Mouse (Mus musculus) urinary bladder, postnatal 4 days (tissue): ENCODE measurements around the gene Acot7.

ENCODE experiments used
- DNase-seq, 2 experiments: peaks; one replicate each; pipeline ENCODE4 v3.0.0; 2021 to 2022; ENCODE audit warnings: low spot score in 2 of 2

Gene Acot7

DNA sequence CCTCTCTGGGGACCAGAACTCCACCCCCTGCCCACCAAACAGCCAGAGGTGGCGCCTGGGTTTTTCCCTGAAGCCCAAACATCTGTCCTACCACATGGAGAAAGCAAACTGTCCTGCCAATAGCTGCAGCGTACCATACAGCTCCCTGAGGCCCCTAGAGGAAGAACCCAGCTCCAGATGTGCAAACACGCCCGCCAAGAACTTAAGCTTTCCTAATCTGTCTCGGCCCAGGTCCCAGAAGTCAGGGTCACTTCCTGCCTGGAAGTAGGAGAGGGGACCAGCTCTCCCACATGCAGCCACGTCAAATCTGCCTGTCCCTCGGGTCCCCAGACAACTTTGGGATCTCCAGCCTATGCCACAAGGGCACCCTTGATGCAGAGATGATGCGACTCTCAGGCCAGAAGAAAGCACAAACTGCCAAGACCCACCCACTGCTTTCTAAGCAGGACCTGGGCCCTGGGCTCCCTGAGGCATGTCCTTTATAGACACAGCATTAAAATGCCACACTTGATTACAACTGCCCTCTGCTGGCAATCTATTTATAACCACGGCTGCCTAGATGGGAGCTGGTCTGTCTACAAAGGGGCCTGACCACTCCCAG lies 94.6 kb downstream of the Acot7 start:
- peak in 1 of 2 experiments; percentile 77 for DNase-seq

DNA sequence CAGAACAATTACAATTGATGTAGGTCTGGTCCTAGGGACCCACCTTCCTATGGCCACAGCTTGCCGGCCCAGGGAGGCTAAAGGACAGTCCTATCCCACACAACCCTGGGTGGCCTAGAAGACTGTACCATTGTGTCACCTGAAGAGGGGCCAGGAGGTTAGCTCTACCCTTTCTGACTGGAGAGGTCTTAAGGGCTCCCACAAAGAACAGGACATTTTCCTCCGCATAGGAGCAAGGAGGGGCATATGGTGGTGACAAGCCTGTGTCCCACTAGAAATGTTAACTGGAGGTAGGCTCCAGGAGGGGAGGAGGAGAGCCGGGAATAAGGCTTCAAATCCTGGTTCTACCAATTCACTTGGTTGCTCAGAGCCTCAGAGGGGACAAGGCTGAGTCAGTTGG lies 95.3 kb downstream of the Acot7 start:
- DNase-seq, result no peak

DNA sequence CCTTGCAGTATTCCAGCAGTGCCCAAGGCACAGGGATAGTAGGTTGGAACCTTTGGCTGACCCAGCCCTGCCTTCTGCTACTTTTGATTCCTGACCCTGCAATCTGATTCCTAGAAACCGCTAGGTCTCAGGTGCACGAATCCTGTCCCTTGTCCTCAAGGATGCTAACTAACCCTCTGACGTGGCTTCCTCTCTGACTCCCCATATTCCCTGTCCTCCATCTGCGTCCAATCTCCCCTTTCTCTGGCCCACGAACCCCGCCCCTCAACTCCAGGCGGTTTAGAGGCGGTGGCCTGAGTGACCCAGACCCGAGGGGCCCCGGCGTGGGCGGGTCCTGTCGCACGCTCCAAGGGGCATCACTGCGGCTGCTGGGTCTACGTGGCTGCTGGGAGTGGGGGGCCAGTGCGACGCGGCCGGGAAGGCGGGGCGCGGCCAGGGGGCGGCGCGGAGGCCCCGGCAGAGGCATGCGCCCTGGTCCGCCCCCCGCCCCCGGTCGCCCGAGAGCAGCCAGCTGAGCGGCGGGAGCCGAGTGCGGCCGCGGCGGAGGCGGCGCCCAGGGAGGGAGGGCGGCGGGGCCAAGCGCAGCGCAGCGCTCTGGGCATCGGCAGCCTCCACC lies 95.8 kb downstream of the Acot7 start, which contains the start of gene Gpr153:
TSS of gene Gpr153 (plus strand) at position 612 of the 616 bp plus-strand sequence.
- peak in 1 of 2 experiments; percentile 71 for DNase-seq

DNA sequence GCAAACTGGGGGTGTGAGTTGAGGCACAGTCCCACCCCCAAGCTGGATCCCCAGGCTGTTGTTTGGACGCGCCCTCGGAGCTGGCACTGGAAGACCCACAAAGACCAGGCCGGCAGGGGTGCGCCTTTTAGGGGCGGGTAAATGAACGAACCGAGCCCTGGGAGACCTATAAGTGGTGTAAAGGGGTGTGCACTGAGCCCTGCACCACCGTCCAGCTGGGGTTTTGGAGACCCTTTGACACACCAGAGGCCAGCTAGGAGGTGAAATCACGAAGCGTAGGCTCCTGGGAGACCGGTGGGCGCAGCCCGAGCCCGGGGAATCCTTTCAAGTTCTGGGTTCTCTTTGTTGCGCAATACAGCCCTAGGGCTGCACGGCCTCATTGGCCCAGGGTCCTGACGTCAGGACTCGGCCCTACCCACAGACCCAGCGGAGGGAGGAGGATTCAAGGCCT lies 96.8 kb downstream of the Acot7 start:
- no peak for DNase-seq

DNA sequence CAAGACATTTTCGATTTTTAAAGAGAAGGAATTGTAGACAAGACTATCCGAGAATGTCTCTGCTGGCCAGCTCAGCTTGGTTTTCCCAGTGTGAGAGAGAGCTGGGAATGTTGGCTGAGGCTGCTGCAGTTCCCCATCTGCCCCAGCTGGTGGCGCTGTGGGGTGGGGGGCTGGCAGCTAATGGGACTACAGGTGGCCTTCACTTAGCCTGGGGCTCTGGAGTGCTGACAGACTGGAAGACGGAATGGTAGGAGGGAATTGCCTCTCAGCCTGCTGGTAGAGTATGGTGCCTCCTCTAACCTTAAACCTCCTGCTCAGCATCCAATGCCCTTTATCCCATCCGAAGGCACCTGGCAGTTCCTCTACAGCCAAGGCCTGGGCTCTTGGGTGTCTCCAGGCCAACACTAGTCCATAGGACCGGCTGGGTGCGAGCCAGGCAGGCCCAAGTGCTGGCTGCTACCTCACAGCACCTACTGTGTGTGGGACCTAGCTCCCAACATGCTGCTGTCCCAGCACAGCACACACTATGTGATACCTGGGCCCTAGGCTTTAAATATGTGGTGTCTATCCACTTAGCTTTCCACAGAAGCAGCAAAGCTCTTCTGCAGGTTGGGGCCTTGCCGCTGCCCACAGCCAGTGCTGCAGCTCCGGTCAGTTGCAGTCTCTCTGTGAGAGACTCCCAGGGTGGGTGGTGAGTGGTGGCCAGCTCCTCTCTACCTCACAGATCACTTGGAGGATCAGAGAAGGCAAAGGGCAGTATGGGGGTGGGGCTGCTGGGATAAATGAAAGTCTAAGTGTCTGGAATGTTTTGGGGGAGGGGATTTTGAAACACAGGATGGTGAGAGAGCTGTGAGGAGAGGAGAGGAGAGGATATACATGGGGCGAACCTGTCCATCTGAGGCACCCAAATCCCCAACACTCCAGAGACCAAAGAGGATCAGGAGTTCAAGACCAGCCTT lies 98.7 kb downstream of the Acot7 start:
- no peak for DNase-seq

DNA sequence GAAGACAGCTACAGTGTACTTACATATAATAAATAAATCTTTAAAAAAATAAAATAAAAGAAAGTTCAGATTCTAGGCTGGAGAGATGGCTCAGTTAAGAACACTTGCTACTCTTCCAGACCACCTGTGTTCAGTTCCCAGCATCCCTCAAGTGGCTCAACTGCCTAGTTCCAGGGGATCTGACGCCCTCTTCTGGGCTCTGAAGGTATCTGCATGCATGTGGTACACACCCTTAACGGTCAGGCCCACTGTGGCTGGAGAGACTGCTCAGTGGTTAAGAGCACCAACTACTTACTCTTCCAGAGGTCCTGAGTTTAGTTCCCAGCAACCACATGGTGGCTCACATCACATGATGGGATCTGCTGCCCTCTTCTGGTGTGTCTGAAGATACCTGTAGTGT lies 100.0 kb downstream of the Acot7 start:
- no peak for DNase-seq

DNA sequence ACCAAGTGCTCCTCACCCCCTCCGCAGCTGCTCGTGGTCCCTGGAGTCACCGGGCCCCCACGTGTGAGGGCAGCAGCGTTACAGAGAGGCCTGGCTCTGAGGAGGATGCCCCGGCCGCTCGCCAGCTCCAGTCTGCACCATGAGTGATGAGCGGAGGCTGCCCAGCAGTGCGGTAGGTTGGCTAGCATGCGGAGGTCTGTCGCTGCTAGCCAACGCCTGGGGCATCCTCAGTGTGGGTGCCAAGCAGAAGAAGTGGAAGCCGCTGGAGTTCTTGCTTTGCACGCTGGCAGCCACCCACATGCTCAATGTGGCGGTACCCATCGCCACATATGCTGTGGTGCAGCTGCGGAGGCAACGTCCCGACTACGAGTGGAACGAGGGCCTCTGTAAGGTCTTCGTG lies 101.1 kb downstream of the Acot7 start:
- DNase-seq, result no peak

DNA sequence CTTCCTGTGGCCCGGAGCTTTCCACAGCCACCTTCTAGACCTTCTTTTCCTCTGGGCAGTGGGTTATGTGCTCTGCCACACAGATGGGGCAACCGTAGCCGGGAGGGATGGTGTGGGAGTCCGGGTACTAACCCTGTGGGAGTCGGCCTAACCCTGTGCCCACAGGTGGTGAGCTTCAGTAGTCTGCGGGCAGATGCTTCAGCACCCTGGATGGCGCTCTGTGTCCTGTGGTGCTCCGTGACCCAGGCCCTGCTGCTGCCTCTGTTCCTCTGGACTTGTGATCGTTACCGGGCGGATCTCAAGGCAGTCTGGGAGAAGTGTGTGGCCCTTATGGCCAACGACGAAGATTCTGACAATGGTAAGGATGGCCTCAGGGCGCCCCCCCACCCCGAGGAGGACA lies 103.7 kb downstream of the Acot7 start:
- no peak for DNase-seq

DNA sequence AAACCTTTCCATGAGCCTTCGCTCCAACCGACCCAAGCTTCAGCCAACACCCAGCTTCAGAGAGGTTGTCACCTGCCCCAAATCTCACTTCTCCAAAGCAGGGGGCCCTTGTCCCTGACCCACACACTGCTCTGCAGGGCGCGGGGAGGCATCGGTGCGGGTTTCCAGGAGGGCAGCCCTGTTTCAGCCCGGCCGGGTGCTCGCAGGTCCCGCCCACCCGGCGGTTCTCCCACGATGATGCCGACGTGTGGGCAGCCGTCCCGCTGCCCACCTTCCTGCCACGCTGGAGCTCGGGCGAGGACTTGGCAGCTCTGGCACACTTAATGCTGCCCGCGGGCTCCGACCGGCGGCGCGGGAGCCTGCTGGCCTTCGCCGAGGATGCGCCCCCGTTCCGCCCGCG lies 104.8 kb downstream of the Acot7 start:
- no peak for DNase-seq

DNA sequence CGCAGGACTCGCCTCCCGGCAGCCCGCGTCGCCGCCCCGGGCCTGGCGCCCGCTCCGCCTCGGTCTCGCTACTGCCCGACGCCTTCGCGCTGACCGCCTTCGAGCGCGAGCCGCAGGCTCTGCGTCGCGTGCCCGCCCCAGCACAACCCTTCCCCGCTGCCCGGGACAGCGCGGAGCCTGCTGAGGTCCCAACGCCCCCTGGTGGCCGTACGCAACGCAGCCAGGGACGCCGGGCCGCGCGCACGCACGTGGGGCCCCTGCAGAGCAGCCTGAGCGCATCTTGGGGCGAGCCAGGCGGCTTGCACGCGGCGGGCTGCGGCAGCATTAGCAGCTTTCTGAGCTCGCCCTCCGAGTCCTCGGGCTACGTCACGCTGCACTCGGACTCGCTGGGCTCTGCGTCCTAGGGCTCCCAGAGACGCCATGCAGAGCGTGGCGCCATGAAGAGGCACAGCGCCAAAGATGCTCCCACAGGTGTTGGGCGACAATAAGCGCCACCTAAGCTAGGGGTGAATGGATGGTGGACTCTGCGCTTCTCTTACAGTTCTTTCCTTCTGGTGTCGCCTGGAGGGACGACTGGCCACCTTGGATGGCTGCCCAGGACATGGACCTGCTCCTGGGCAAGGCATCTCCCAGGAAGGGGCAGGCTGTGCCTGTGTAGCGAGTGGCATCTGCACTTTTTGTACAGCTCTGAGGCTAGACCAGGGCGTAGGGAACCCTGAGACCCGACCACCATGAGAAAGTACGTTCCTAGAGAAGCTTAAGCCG lies 105.4 kb downstream of the Acot7 start:
- DNase-seq, result peak; percentile 81 to 89

DNA sequence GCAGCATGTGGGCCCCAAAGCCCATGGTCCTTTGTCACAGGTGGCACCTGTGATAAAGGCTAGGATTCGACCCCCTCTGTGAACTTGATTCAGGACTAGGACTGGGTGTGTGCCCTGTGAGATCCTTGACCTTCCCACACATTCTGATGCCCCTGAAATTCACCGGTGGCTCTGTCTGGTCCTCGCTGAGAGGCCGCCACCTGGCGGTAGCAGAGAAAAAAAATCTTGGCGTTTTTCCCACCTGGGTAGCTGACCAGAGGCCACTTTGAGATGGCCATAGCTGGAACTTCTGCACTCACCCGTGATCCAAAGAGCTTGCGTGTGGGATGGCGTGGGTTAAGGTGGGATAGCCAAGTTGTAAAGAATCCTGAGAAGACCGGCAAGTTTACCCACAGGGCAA lies 107.6 kb downstream of the Acot7 start:
- peak in 1 of 2 experiments; percentile 49 for DNase-seq

DNA sequence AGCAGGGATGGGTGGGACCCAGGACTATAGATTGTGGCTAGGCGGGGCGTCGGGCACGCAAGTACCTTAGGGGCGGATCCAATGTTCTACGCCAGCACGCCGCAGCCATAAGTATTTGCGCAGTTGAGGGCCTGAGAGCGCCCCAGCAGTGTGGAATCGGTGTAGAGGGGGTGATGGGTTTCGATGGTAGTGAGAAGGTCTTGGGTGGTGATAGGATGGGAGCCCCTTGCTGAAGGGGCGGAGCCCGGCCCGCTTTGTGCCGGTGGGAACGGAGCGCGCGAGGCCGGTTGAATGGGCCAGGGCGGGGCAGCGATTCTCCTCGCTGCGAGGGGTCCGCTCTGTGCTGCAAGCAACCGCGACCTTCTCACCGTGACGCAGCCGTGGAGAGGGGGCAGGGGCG lies 108.2 kb downstream of the Acot7 start:
- DNase-seq, result no peak

DNA sequence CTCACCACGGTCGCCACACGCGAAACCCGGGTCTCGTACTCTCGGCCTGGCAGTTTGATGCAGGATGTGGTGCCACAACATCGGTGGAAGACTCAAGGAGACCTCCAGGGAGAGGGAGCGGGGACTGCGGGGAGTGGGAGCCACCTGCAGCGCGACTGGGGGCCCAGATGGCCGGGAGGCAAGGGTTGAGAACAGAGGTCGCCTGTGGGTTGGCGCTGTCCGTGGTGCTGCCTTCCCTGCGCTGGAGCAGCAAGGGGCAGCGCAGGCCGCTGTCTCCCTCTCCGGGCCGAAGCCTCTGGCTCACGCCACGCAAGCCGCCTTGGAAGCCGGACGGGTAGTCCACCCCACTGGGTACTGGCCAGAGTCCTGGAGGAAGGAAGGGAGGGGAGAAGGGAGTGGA lies 109.0 kb downstream of the Acot7 start:
- DNase-seq, result peak; percentile 62 to 73

DNA sequence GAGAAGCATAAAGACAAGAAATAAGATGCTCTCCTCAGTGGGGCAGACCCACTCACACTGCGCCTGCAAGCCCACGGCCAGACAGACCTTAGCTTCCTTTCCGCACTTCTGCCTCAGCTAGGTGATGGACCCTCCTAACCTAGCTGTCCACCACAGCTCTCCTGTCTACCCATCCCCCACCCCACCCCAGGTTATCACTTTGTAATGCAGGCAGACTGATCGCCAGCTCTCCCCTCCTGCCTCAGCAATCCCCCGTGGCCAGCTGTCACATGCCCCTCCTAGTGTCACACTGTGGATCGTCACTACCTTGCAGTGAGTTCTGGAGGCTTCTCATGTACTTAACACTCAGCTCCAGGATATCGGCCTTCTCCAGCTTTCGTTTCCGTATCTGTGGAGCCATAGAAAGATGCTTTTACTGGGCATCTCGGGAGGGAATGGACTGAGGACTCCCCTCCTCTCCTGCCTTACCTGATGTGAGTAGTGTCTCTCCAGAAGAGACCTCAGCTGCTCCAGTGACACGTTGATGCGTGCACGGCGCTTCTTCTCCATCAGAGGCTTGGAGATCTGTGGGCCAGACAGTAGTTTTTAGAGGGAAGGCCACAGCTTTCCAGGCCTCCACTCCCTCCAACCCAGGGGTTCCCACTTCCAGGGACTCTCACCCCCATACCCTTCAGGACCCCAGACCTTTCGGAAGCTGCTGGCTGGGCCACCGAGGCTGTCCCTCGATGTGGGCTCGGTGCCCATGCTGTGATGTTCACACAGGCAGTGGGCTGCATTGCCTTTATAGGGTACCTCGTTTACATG lies 109.6 kb downstream of the Acot7 start:
- DNase-seq, result no peak

DNA sequence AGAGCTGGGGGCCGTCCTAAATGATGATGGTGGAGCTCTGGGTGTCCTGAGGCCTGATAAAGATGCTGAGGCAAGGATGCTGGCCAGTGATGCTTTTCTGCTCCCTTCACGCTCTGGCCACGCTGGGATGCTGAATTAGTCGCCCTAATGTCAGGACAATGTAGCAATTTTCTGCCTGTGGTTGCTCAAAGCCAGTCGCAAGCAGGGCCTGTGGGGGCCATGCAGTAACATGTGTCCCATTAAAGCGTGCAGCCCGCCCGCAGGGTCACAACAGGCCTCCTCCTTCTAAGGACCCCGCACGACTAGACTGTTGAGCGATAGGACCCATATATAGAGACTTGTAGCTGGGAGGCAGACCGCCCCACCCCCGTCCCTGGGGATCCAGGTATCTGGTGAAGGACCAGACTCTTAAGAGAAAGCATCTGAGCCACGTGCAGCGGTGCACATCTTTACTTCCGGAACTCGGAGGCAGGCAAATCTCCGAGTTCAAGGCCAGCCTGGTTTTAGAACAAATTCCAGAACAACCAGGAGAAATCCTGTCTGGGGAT lies 110.5 kb downstream of the Acot7 start:
- DNase-seq, result no peak

DNA sequence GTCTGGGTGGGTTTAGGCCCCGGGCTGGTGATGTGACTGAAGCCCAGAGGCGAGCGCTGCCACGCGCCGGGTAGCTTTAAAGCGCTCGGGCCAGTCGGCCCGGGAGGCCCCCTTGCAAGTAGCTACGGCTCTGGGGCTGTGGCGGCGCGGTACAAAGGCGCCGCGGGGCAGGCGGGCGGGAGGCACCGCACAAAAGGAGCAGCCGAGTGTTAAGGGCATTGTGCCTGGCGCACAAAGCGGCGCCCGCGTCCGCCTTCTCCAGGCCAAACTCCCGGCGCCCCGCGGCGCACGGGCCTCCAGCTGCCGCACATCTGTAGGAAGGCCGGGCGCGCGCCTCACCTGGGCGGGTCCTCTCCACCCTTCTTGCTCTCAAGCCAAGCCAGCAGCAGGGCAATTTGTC lies 112.5 kb downstream of the Acot7 start:
- no peak for DNase-seq

DNA sequence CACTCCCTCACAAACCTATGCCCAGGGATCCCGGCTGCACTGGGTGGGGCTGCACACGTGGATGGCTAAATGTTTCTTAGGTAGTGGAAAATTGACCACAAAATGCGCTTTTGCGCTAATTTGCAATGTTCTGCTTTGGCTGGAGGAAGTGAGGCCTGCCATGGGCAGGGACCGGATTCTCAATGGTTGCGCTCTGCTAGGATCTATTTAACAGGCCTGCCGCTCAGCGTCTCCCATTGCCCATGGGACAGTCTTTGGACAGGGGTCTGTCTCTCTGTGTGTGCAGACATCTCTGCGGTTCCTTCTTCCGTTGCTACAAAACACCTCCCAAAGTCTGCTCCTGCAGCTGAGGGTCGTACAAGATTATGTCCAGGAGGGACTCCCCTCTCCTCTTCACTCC lies 113.1 kb downstream of the Acot7 start:
- no peak for DNase-seq

DNA sequence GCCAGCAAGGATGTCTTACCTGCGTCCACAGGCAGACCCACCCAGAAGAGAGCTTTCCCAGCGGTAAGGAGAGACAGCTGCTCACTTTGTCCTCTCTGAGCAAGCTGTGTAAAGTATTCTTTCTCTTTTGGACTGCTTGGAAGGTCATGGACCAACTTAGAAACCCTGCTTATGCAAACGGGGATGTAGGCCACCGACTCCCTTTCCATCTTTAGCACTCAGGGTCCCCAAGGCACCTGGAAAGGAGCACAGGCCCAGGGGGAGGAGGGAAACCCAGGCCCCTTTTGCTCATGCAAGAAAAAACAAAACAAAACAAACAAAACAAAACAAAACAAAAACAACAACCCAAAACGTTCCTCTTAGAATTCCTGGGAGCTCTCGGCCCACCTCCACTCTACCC lies 113.6 kb downstream of the Acot7 start, which contains the start of gene Hes3:
TSS of gene Hes3 (minus strand) at position 101 of the 400 bp plus-strand sequence.
- DNase-seq, result no peak

DNA sequence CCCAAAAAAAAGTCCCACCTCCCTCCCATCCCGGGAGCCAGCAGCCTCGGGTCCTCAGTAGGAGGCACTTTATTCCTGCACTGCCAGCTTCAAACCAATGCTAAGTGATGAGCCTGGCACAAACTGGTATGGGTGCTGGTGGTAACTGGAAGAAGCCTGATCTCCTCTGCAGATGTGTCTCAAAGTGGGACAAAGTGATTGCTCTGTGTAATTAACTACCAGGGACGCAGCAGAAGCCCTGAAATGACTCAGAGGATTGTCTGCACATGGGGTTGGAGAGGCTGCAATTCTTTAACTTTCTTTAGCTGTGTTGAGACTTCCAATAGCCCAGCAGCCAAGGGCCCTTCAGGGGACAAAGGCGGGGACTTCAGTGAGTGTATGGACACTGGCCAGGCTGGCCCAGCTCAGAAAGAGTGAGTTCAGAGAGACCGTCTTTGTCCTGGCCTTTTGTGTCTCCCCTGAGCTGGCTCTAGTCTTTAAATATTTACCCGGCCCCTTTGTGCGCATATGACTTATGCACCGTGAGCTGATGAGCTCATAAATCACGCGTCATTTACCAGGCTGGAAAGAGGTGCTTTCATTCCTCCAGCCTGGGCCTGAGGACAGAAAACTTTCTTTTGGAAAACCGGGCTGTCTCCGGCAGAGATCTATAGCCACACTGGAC lies 114.3 kb downstream of the Acot7 start:
- DNase-seq, result no peak
